Mouse (Mus musculus) intestine, embryonic 14.5 days (tissue): ENCODE results near the gene Bnipl. TPM values are rescaled to one million over a fixed set of nuclear protein-coding genes. Genes with fewer than 3 reads are reported as not detected.

ENCODE experiments used
- ATAC-seq: fragments of 200-750 bp; cut with Nextera tagmentation; replicated peaks from 2 replicates; pipeline ENCODE4 v1.8.0; 2017; ENCODE audit warnings: low read depth, moderate number of reproducible peaks, moderate TSS enrichment, moderate library complexity; ENCODE audit not compliant: low FRiP score, low TSS enrichment
- DNase-seq: peaks from one replicate; pipeline ENCODE4 v3.0.0-alpha.2; 2018; ENCODE audit warnings: low spot score
- H3K27ac ChIP-seq: fragments of 300-500 bp; sonication (generic); 2 replicates; pipeline ENCODE4 v1.5.1; 2014; ENCODE audit warnings: low read depth, mild to moderate bottlenecking, control low read depth
- H3K27me3 ChIP-seq: fragments of 300-500 bp; sonication (generic); replicated peaks from 2 replicates; pipeline ENCODE4 v1.6.1; 2014; ENCODE audit warnings: low read length, control low read depth; ENCODE audit not compliant: control insufficient read depth, insufficient read depth
- H3K36me3 ChIP-seq: fragments of 300-500 bp; sonication (generic); 2 replicates; pipeline ENCODE4 v1.6.1; 2014; ENCODE audit warnings: low read length, control low read depth; ENCODE audit not compliant: control insufficient read depth, insufficient read depth
- H3K4me1 ChIP-seq: fragments of 300-500 bp; sonication (generic); replicated peaks from 2 replicates; pipeline ENCODE4 v1.6.1; 2014; ENCODE audit warnings: low read length, control low read depth, mixed read lengths; ENCODE audit not compliant: control insufficient read depth, insufficient read depth
- H3K4me2 ChIP-seq: fragments of 300-500 bp; sonication (generic); 2 replicates; pipeline ENCODE4 v1.6.1; 2014; ENCODE audit warnings: low read length
- H3K4me3 ChIP-seq: fragments of 300-500 bp; sonication (generic); 2 replicates; pipeline ENCODE4 v1.5.1; 2014; ENCODE audit warnings: low read depth, low read length, control low read depth, mixed read lengths
- H3K9ac ChIP-seq: fragments of 300-500 bp; sonication (generic); 2 replicates; pipeline ENCODE4 v1.6.1; 2014; ENCODE audit warnings: mild to moderate bottlenecking, low read length
- H3K9me3 ChIP-seq: fragments of 300-500 bp; sonication (generic); 2 replicates; pipeline ENCODE4 v1.6.1; 2016; ENCODE audit warnings: low read length, control low read depth; ENCODE audit not compliant: control insufficient read depth
- WGBS: fragments of 180-500 bp; shearing (Covaris S2); extraction: QIAGEN DNeasy Blood & Tissue Kit; methylation state at CpG from one replicate; pipeline ENCODE4 v1.1.7; 2014; 5-methylcytosine and 5-hydroxymethylcytosine counted together
- polyA plus RNA-seq: library from polyadenylated mRNA; unstranded; fragments of >200 nt; fragmentation: Nextera tagmentation; extraction: Ambion mirVana; gene quantifications from 2 replicates; pipeline ENCODE4 v1.2.1, GENCODE M21; 2014

Bnipl gene
- polyA plus RNA-seq, 1 experiment from 2014 or later: 1.0 TPM

DNA sequence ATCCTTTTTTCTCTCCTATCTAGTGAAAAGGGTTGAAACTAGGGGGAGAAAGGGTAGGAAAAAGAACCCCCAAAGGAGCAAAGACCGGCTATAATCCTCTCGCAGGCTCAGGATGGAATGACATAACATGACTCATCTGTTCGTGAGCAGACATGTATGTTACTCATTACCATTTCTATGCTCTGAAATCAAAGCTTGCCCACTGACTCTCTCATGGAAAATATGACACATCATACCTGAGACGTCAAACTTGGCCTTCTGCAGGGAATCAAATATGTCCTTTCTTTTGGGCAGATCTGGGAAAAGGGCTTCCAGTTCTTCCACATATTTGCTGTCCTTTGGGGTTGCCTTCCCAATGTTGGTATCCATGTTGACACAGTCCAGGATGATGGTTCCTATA lies 11.0 kb upstream of the Bnipl start:
- H3K4me3 ChIP-seq: no peak overlapping the region
- H3K4me1 ChIP-seq: no peaks in the 10 kb centered on the region
- no peaks in the 10 kb centered on the region for H3K27me3 ChIP-seq
- H3K27ac ChIP-seq: no peak overlapping the region
- peaks cover 72% of the 10 kb centered on the region for H3K36me3 ChIP-seq
- no peak for DNase-seq
- H3K9me3 ChIP-seq: no peaks in the 10 kb centered on the region
- no peak overlapping the region for H3K4me2 ChIP-seq
- 91% methylated on average over 4 of the region's 4 CpGs for WGBS
- ATAC-seq: no peak
- no peak overlapping the region for H3K9ac ChIP-seq

DNA sequence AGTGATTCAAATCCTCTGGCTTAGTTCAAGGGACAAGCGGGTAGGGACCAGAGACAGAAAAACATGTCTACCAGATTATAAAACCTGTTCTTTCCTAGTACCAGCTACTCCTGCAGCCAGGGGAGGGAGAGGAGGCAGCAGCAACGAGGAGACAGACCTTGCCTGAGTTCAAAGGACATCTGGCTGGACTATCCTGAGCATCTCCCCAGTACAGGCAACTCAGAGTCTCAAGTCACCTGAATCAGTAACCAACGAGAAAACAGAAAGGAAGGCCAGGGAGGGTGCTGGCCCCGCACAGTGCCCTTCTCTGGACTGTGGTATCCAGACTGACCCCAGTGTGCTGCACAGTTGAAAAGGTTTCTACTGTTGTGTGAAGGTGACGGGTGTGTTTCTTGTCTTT lies 5.9 kb upstream of the Bnipl start:
- Histone ChIP-seq H3K36me3 (peaks cover 79% of the 10 kb centered on the region), H3K9ac (no peak overlapping the region), H3K4me2 (no peak overlapping the region), H3K9me3 (no peaks in the 10 kb centered on the region), H3K27me3 (no peaks in the 10 kb centered on the region), H3K27ac (no peak overlapping the region), H3K4me1 (no peaks in the 10 kb centered on the region), H3K4me3 (no peak overlapping the region)
- 84% methylated on average over 5 of the region's 5 CpGs for WGBS
- ATAC-seq (no peak), DNase-seq (no peak)

DNA sequence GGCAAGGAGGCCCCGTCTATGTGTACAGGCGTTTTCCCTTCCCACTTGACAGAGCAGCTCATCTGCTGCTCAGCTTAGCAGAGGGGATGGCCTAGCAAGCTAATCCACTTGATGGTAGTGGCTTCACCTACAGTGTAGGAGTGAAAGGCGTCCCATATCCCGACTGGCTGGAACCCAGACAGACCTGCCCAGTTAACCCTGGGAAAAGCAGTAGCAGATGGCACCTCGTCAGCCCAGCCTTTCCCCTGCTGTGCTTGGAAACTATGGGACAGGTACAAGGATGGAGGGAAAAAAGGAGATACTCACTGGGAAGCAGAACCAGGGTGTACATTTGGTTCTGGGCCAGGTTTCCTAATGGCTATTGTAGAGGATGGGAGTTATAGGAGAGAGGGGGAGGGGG lies 632 bp downstream of the Bnipl start:
- H3K4me3 ChIP-seq: no peak overlapping the region
- no peak overlapping the region for H3K4me2 ChIP-seq

GRCm38 (mm10) chr3:95247660-95248336 lies 3.2 kb downstream of the Bnipl start:
- H3K27ac ChIP-seq: no peak overlapping the region
- no peak overlapping the region for H3K4me2 ChIP-seq
- 0 out of 2 replicates have a peak, but pooled peaks cover under 1% of the 10 kb centered on the region for H3K36me3 ChIP-seq
- H3K4me1 ChIP-seq: no peaks in the 10 kb centered on the region
- ATAC-seq (no peak), DNase-seq (no peak)
- H3K9ac ChIP-seq: no peak overlapping the region
- no peaks in the 10 kb centered on the region for H3K27me3 ChIP-seq
- no peaks in the 10 kb centered on the region for H3K9me3 ChIP-seq
- H3K4me3 ChIP-seq: no peak overlapping the region
- 61% methylated on average over 1 of the region's 1 CpGs for WGBS

More for the DNA sequence above, 632 bp downstream of the Bnipl start:
- no peak for DNase-seq
- no peak for ATAC-seq
- H3K27me3 ChIP-seq: no peaks in the 10 kb centered on the region
- no peaks in the 10 kb centered on the region for H3K4me1 ChIP-seq
- no peak overlapping the region for H3K27ac ChIP-seq
- 75% methylated on average over 5 of the region's 5 CpGs for WGBS
- no peaks in the 10 kb centered on the region for H3K9me3 ChIP-seq
- peaks cover 22% of the 10 kb centered on the region for H3K36me3 ChIP-seq
- no peak overlapping the region for H3K9ac ChIP-seq

GRCm38 (mm10) chr3:95246465-95247231 lies 4.3 kb downstream of the Bnipl start:
- WGBS: 88% methylated on average over 5 of the region's 5 CpGs

GRCm38 (mm10) chr3:95243086-95243485 lies 7.9 kb downstream of the Bnipl start:
- peaks cover 3% of the 10 kb centered on the region; the same call in 1 of the 2 replicates for H3K36me3 ChIP-seq
- no peaks in the 10 kb centered on the region for H3K9me3 ChIP-seq
- WGBS: 71% methylated on average over 2 of the region's 2 CpGs
- no peak overlapping the region for H3K4me3 ChIP-seq
- no peaks in the 10 kb centered on the region for H3K27me3 ChIP-seq
- H3K4me2 ChIP-seq: no peak overlapping the region
- ATAC-seq (no peak), DNase-seq (no peak)
- H3K27ac ChIP-seq: no peak overlapping the region
- no peak overlapping the region for H3K9ac ChIP-seq
- H3K4me1 ChIP-seq: no peaks in the 10 kb centered on the region

More at GRCm38 (mm10) chr3:95246465-95247231, 4.3 kb downstream of the Bnipl start:
- ATAC-seq: no peak
- H3K9ac ChIP-seq: no peak overlapping the region
- no peak overlapping the region for H3K4me2 ChIP-seq
- no peak for DNase-seq
- H3K9me3 ChIP-seq: no peaks in the 10 kb centered on the region
- no peak overlapping the region for H3K27ac ChIP-seq
- no peaks in the 10 kb centered on the region for H3K27me3 ChIP-seq
- no peaks in the 10 kb centered on the region for H3K4me1 ChIP-seq
- no peaks in the 10 kb centered on the region for H3K36me3 ChIP-seq
- no peak overlapping the region for H3K4me3 ChIP-seq

- H3K4me2 ChIP-seq: peak within 1 kb of the TSS; percentile 12; the same call in 1 of the 2 replicates
- peaks cover 10% of the 10 kb centered on the region for H3K36me3 ChIP-seq
- no peak within 1 kb of the TSS for H3K4me3 ChIP-seq
- no peaks in the 10 kb centered on the region for H3K9me3 ChIP-seq
- no peaks in the 10 kb centered on the region for H3K4me1 ChIP-seq
- 66% methylated on average over 7 of the region's 7 CpGs for WGBS
- H3K27me3 ChIP-seq: no peaks in the 10 kb centered on the region
- H3K9ac ChIP-seq: 0 out of 2 replicates have a peak within 1 kb of the TSS, but pooled peaks have one; percentile 8
- DNase-seq (no peak), ATAC-seq (no peak)
- H3K27ac ChIP-seq: no peak within 1 kb of the TSS
These were observed 9.5 kb downstream of the Bnipl start, which contains the start of gene Gm128 for GRCm38 (mm10) chr3:95241498-95241897. Gm128 (minus strand) TSS chr3:95241598.

DNA sequence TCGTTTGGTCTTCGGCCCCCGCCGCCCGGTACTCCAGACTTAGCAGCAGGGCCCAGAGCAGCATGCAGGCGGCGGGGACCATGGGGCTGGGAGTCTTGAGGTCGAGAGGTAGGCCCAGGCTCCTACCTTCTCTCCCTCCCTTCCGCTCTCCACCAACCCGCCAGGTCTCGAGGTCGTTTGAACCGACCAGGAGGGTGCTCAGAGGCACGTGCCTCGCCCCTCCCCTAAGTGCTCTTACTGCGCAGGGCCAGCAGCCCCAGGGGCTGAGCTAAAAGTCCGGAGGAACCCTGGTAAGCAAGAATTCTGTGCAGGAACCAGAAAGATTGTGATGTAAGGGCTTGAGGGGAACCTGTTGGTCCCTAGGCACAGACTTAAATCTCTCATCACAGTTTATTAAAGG lies 10.1 kb downstream of the Bnipl start:
- H3K4me3 ChIP-seq: no peak overlapping the region

More for the DNA sequence above, 10.1 kb downstream of the Bnipl start:
- 0 out of 2 replicates have a peak overlapping the region, but pooled peaks have one; percentile 8 for H3K9ac ChIP-seq
- no peaks in the 10 kb centered on the region for H3K27me3 ChIP-seq
- WGBS: 34% methylated on average over 17 of the region's 17 CpGs
- H3K4me2 ChIP-seq: peak overlapping the region; percentile 12; the same call in 1 of the 2 replicates
- no peaks in the 10 kb centered on the region for H3K4me1 ChIP-seq
- no peak; the same call in 1 of the 2 replicates for ATAC-seq
- no peak overlapping the region for H3K27ac ChIP-seq
- H3K9me3 ChIP-seq: no peaks in the 10 kb centered on the region
- no peak for DNase-seq
- H3K36me3 ChIP-seq: peaks cover 16% of the 10 kb centered on the region
